7 mouse cellular contexts compared by ENCODE assay signal in the genomic region with DNA sequence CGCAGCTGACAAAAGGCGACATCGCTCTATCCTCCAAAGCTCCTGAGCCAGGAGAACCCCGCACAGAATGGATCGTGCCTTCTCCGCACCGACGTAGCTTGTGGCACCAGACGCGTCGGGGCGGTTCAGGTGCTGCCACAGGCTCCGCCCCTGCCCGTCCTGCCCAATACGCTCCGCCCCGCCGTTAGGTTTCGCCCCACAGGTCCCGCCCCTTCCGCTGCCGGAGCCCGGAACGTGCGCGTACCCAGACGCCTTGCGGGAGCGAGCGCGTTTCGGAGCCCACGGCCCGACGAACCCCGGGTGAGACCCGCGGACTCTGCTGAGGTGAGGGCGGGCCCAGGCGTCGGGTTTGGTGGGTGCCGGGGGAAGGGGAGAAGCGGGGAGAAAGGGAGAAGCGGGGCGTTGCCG. TPM values are rescaled to one million over a fixed set of nuclear protein-coding genes. Genes with fewer than 3 reads are reported as not detected.
DNase-seq lines count a peak whose midpoint lies in the region; ATAC-seq lines count a peak whose summit lies in the region.

Gene Nfrkb (plus strand): TSS at position 246 of the 408 bp plus-strand sequence.

- under 1% methylated on average over 46 of the region's 46 CpGs for WGBS in intestine, embryonic 15.5 days
- under 1% methylated on average over 46 of the region's 46 CpGs for WGBS in midbrain, embryonic 10.5 days

- peak within 1 kb of the TSS; percentile 29; the same call in 1 of the 2 replicates for H3K27ac ChIP-seq in intestine, embryonic 15.5 days
- peak within 1 kb of the TSS; percentile 94 for H3K27ac ChIP-seq in midbrain, embryonic 10.5 days (replicated peaks)

- H3K4me3 ChIP-seq in intestine, embryonic 15.5 days (replicated peaks): peak within 1 kb of the TSS; percentile 84
- H3K4me3 ChIP-seq in midbrain, embryonic 10.5 days: peak within 1 kb of the TSS; percentile 97

- H3K4me1 ChIP-seq in intestine, embryonic 15.5 days (replicated peaks): peaks cover 4% of the 10 kb centered on the region
- H3K4me1 ChIP-seq in midbrain, embryonic 10.5 days: peaks cover 16% of the 10 kb centered on the region

- H3K36me3 ChIP-seq in intestine, embryonic 15.5 days: no peaks in the 10 kb centered on the region
- H3K36me3 ChIP-seq in midbrain, embryonic 10.5 days: peaks cover 25% of the 10 kb centered on the region

- H3K9me3 ChIP-seq in intestine, embryonic 15.5 days: no peaks in the 10 kb centered on the region
- H3K9me3 ChIP-seq in midbrain, embryonic 10.5 days (replicated peaks): no peaks in the 10 kb centered on the region

- intact Hi-C loops in gastrocnemius, postnatal 36 days (cut with DNase I): no loop called here
- intact Hi-C loops in left cerebral cortex, postnatal 25 days (cut with DNase I): no loop called here

- peak; percentile 97 for DNase-seq in adrenal gland, adult 2 months
- peak; percentile 85 for DNase-seq in embryo, embryonic 11.5 days (ENCODE audit: low read depth, low spot score)
- DNase-seq in gastrocnemius, postnatal 36 days: peak; percentile 90 to 95
- DNase-seq in left cerebral cortex, postnatal 25 days (ENCODE audit: low spot score in 2 of 2): peak; percentile 94 to 96
- DNase-seq in midbrain, embryonic 10.5 days (ENCODE audit: low spot score): peak; percentile 96
- DNase-seq in right cerebral cortex, postnatal 4 days: peak; percentile 93

- peak; percentile 98 for ATAC-seq in intestine, embryonic 15.5 days

- peak within 1 kb of the TSS; percentile 69 for H3K4me2 ChIP-seq in intestine, embryonic 15.5 days (replicated peaks)

- H3K9ac ChIP-seq in intestine, embryonic 15.5 days: peak within 1 kb of the TSS; percentile 78

- no peaks in the 10 kb centered on the region for H3K27me3 ChIP-seq in intestine, embryonic 15.5 days (replicated peaks)
- no peaks in the 10 kb centered on the region for H3K27me3 ChIP-seq in midbrain, embryonic 10.5 days (ENCODE audit: low read depth, poor library complexity, severe bottlenecking)

RNA-seq across cellular contexts. Expression of gene Nfrkb, which starts in this region (rescaled TPM):
- total RNA-seq in adrenal gland, adult 2 months (2021): 10 to 100 TPM; 15.7 to 19.0 TPM
- polyA plus RNA-seq in adrenal gland, adult 2 months (2012; rRNA removed): 17.7 and 18.7 TPM in 2 replicates
- total RNA-seq in gastrocnemius, postnatal 36 days (2021): 10 to 100 TPM in 1 of 2 experiments, 1 to 10 TPM in 1; 7.6 to 10.4 TPM
- 17.3 and 18.2 TPM in 2 replicates for polyA plus RNA-seq in intestine, embryonic 15.5 days (2015; fragmentation: Nextera tagmentation; extraction: Ambion mirVana)
- total RNA-seq in left cerebral cortex, postnatal 25 days (2021): 10 to 100 TPM; 25.5 to 27.1 TPM
- 18.4 and 24.8 TPM in 2 replicates for polyA plus RNA-seq in midbrain, embryonic 10.5 days (2016; fragmentation: Nextera tagmentation; extraction: Ambion mirVana)

Comparison
In these comparisons a context has a peak if more than half of its experiments do, and no peak if none do; other contexts are left out.
1. Peak in every context shown above with its lines: DNase-seq, ATAC-seq, H3K4me3 ChIP-seq and H3K27ac ChIP-seq.